Mouse (Mus musculus): ENCODE data around the gene Gpr146. TPM values are rescaled to one million over a fixed set of nuclear protein-coding genes. Genes with fewer than 3 reads are reported as not detected.

Gpr146 gene
- polyA plus RNA-seq, 1 experiment from 2014 or later, result 1.5 TPM

GRCm38 (mm10) chr5:139397959-139398753 lies 20.7 kb downstream of the Gpr146 start:
- H3K9ac ChIP-seq (replicated peaks), result no peak overlapping the region
- H3K4me1 ChIP-seq, result peaks cover 4% of the 10 kb centered on the region; the same call in 1 of the 2 replicates
- H3K27me3 ChIP-seq, result no peaks in the 10 kb centered on the region
- no peak overlapping the region for H3K4me3 ChIP-seq
- ATAC-seq (replicated peaks), result peak; percentile 68
- H3K4me2 ChIP-seq (replicated peaks), result no peak overlapping the region
- no peak overlapping the region for H3K27ac ChIP-seq (replicated peaks)
- WGBS, result 43% methylated on average over 5 of the region's 5 CpGs
- no peaks in the 10 kb centered on the region for H3K36me3 ChIP-seq
- no peaks in the 10 kb centered on the region for H3K9me3 ChIP-seq

- no peak for ATAC-seq (replicated peaks)
- H3K27ac ChIP-seq (replicated peaks), result no peak overlapping the region
Measured at GRCm38 (mm10) chr5:139398786-139399185, 21.3 kb downstream of the Gpr146 start.

GRCm38 (mm10) chr5:139399991-139400390 lies 22.5 kb downstream of the Gpr146 start:
- H3K4me2 ChIP-seq (replicated peaks), result no peak overlapping the region
- WGBS, result 85% methylated on average over 14 of the region's 14 CpGs
- ATAC-seq (replicated peaks), result no peak

More at GRCm38 (mm10) chr5:139398786-139399185, 21.3 kb downstream of the Gpr146 start:
- H3K9ac ChIP-seq (replicated peaks), result no peak overlapping the region
- 82% methylated on average over 5 of the region's 5 CpGs for WGBS
- H3K36me3 ChIP-seq, result no peaks in the 10 kb centered on the region
- no peaks in the 10 kb centered on the region for H3K27me3 ChIP-seq
- no peak overlapping the region for H3K4me2 ChIP-seq (replicated peaks)
- no peak overlapping the region for H3K4me3 ChIP-seq
- H3K4me1 ChIP-seq, result peaks cover 4% of the 10 kb centered on the region; the same call in 1 of the 2 replicates
- no peaks in the 10 kb centered on the region for H3K9me3 ChIP-seq

GRCm38 (mm10) chr5:139402106-139402505 lies 24.6 kb downstream of the Gpr146 start:
- Histone ChIP-seq H3K4me2 (replicated peaks) (no peak overlapping the region), H3K4me3 (no peak overlapping the region), H3K9ac (replicated peaks) (no peak overlapping the region), H3K27me3 (no peaks in the 10 kb centered on the region), H3K9me3 (no peaks in the 10 kb centered on the region), H3K27ac (replicated peaks) (no peak overlapping the region), H3K36me3 (no peaks in the 10 kb centered on the region), H3K4me1 (peaks cover 4% of the 10 kb centered on the region; the same call in 1 of the 2 replicates)
- ATAC-seq (replicated peaks), result no peak
- WGBS, result 91% methylated on average over 2 of the region's 2 CpGs

More at GRCm38 (mm10) chr5:139399991-139400390, 22.5 kb downstream of the Gpr146 start:
- H3K4me1 ChIP-seq, result peaks cover 4% of the 10 kb centered on the region; the same call in 1 of the 2 replicates
- no peak overlapping the region for H3K4me3 ChIP-seq
- no peak overlapping the region for H3K9ac ChIP-seq (replicated peaks)
- H3K9me3 ChIP-seq, result no peaks in the 10 kb centered on the region
- H3K36me3 ChIP-seq, result no peaks in the 10 kb centered on the region
- no peak overlapping the region for H3K27ac ChIP-seq (replicated peaks)
- H3K27me3 ChIP-seq, result no peaks in the 10 kb centered on the region

- Histone ChIP-seq H3K27ac (replicated peaks) (no peak overlapping the region), H3K9me3 (no peaks in the 10 kb centered on the region), H3K9ac (replicated peaks) (no peak overlapping the region), H3K4me1 (0 out of 2 replicates have a peak, but pooled peaks cover under 1% of the 10 kb centered on the region), H3K27me3 (no peaks in the 10 kb centered on the region), H3K4me2 (replicated peaks) (no peak overlapping the region), H3K4me3 (no peak overlapping the region), H3K36me3 (no peaks in the 10 kb centered on the region)
- ATAC-seq (replicated peaks), result no peak
- 92% methylated on average over 8 of the region's 8 CpGs for WGBS
Measured at GRCm38 (mm10) chr5:139403692-139404260, 26.3 kb downstream of the Gpr146 start.

- H3K9me3 ChIP-seq, result no peaks in the 10 kb centered on the region
- ATAC-seq (replicated peaks), result no peak
- H3K4me2 ChIP-seq (replicated peaks), result no peak within 1 kb of the TSS
- no peaks in the 10 kb centered on the region for H3K36me3 ChIP-seq
- H3K27ac ChIP-seq (replicated peaks), result no peak within 1 kb of the TSS
- H3K27me3 ChIP-seq, result no peaks in the 10 kb centered on the region
- no peaks in the 10 kb centered on the region for H3K4me1 ChIP-seq
- no peak within 1 kb of the TSS for H3K9ac ChIP-seq (replicated peaks)
- no peak within 1 kb of the TSS for H3K4me3 ChIP-seq
- 84% methylated on average over 6 of the region's 6 CpGs for WGBS
Measured at GRCm38 (mm10) chr5:139404801-139405401, 27.4 kb downstream of the Gpr146 start, which contains the start of gene C130050O18Rik. TSS of gene C130050O18Rik (plus strand) at chr5:139405280.

GRCm38 (mm10) chr5:139405478-139405877 lies 28.0 kb downstream of the Gpr146 start:
- WGBS, result 81% methylated on average over 7 of the region's 7 CpGs
- no peak overlapping the region for H3K4me2 ChIP-seq (replicated peaks)
- no peaks in the 10 kb centered on the region for H3K9me3 ChIP-seq
- no peak for ATAC-seq (replicated peaks)
- H3K4me1 ChIP-seq, result no peaks in the 10 kb centered on the region
- H3K27me3 ChIP-seq, result no peaks in the 10 kb centered on the region
- H3K27ac ChIP-seq (replicated peaks), result no peak overlapping the region
- H3K9ac ChIP-seq (replicated peaks), result no peak overlapping the region
- H3K36me3 ChIP-seq, result no peaks in the 10 kb centered on the region
- no peak overlapping the region for H3K4me3 ChIP-seq

- no peak overlapping the region for H3K27ac ChIP-seq (replicated peaks)
- H3K4me1 ChIP-seq, result no peaks in the 10 kb centered on the region
- no peak overlapping the region for H3K9ac ChIP-seq (replicated peaks)
- 85% methylated on average over 3 of the region's 3 CpGs for WGBS
- H3K9me3 ChIP-seq, result no peaks in the 10 kb centered on the region
- no peak overlapping the region for H3K4me3 ChIP-seq
- H3K36me3 ChIP-seq, result no peaks in the 10 kb centered on the region
- no peaks in the 10 kb centered on the region for H3K27me3 ChIP-seq
- no peak for ATAC-seq (replicated peaks)
- no peak overlapping the region for H3K4me2 ChIP-seq (replicated peaks)
Measured at GRCm38 (mm10) chr5:139405953-139406352, 28.5 kb downstream of the Gpr146 start.

- Histone ChIP-seq H3K4me3 (no peak overlapping the region), H3K4me1 (no peaks in the 10 kb centered on the region), H3K4me2 (replicated peaks) (no peak overlapping the region), H3K27me3 (no peaks in the 10 kb centered on the region), H3K9ac (replicated peaks) (no peak overlapping the region), H3K27ac (replicated peaks) (no peak overlapping the region), H3K36me3 (no peaks in the 10 kb centered on the region), H3K9me3 (no peaks in the 10 kb centered on the region)
- no peak for ATAC-seq (replicated peaks)
- WGBS, result 88% methylated on average over 14 of the region's 14 CpGs
Measured at GRCm38 (mm10) chr5:139407121-139407885, 29.8 kb downstream of the Gpr146 start.

- 84% methylated on average over 7 of the region's 7 CpGs for WGBS
- Histone ChIP-seq H3K4me2 (replicated peaks) (no peak overlapping the region), H3K9me3 (no peaks in the 10 kb centered on the region), H3K9ac (replicated peaks) (no peak overlapping the region), H3K4me3 (no peak overlapping the region), H3K4me1 (no peaks in the 10 kb centered on the region), H3K27ac (replicated peaks) (no peak overlapping the region), H3K27me3 (no peaks in the 10 kb centered on the region), H3K36me3 (no peaks in the 10 kb centered on the region)
- no peak for ATAC-seq (replicated peaks)
Measured at GRCm38 (mm10) chr5:139408511-139408910, 31.0 kb downstream of the Gpr146 start.

GRCm38 (mm10) chr5:139409412-139409811 lies 31.9 kb downstream of the Gpr146 start:
- no peaks in the 10 kb centered on the region for H3K36me3 ChIP-seq
- WGBS, result 80% methylated on average over 12 of the region's 12 CpGs
- ATAC-seq (replicated peaks), result no peak
- no peaks in the 10 kb centered on the region for H3K9me3 ChIP-seq
- H3K4me3 ChIP-seq, result no peak overlapping the region
- no peaks in the 10 kb centered on the region for H3K4me1 ChIP-seq
- H3K9ac ChIP-seq (replicated peaks), result no peak overlapping the region
- H3K27me3 ChIP-seq, result no peaks in the 10 kb centered on the region
- no peak overlapping the region for H3K27ac ChIP-seq (replicated peaks)
- no peak overlapping the region for H3K4me2 ChIP-seq (replicated peaks)

All from forebrain, embryonic 15.5 days (tissue).